Mouse (Mus musculus) adrenal gland, postnatal 36 days (tissue): ENCODE measurements around the gene Slc44a1. TPM values are rescaled to one million over a fixed set of nuclear protein-coding genes. Genes with fewer than 3 reads are reported as not detected.

Experiments used
- DNase-seq, 2 experiments: peaks; one replicate each; pipeline ENCODE4 v3.0.0; 2021; ENCODE audit warnings: mixed read lengths in 1 of 2
- total RNA-seq, 2 experiments: library from RNA; stranded (reverse); gene quantifications; 2 replicates each; pipeline ENCODE4 v1.2.3; 2021

Slc44a1 gene
- total RNA-seq, 2 experiments from 2014 or later = 111 to 116 TPM

DNA sequence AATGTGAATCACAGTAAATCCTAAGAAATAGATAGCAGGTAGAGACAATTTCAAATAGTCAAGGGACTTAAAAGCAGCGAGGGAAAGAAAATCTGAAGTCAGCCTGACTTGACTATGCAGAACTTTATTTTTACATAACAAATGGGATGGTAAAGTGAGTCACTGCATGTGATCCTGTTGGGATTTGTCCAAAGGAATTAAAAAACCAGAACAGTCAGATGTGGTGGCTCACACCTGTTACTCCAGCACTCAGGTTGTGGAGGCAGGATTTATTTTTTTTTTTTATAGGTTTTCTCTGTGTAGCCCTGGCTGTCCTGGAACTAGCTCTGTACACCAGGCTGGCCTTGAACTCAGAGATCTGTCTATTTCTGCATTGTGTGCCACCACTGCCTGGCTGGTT, 25.7 kb downstream of the Slc44a1 start:
- DNase-seq = no peak

GRCm38 (mm10) chr4:53469007-53469406, 28.8 kb downstream of the Slc44a1 start:
- DNase-seq = no peak

- no peak for DNase-seq
These were observed 33.9 kb downstream of the Slc44a1 start for GRCm38 (mm10) chr4:53474109-53474508.

DNA sequence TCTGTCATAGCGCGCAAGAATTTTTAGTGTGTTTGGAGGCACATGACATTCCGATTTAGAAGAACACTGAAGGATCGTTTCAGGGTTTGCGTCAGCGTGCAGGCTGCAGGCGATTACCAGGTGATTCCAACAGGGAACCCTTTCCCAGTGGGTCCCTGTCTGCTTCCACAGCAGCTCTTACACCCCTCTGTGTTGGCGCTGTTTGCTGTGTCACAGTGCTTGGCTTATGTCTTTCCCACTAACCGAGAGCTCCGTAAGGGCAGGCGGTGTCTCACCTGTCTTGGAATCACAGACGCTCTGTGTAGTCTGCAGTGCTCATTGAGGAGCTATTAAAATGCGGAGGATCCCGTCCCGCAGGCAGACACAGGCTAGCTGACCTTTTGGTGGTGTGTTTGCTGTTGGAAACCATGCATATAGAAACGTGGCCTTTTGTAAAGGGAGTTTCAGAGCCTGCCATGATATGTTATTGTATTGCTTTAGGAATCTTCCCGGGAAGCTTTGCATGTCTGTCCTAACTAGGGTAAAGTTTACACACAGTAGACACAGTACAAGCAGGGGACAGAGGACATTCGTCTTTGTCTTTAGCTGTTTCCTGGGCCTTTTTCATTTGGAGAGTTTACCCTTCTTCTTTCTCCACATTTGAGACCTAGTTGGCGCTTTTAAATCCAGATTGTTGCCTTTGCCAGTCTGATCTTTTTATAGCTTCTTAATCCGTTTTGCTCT, 35.2 kb downstream of the Slc44a1 start:
- no peak for DNase-seq

DNA sequence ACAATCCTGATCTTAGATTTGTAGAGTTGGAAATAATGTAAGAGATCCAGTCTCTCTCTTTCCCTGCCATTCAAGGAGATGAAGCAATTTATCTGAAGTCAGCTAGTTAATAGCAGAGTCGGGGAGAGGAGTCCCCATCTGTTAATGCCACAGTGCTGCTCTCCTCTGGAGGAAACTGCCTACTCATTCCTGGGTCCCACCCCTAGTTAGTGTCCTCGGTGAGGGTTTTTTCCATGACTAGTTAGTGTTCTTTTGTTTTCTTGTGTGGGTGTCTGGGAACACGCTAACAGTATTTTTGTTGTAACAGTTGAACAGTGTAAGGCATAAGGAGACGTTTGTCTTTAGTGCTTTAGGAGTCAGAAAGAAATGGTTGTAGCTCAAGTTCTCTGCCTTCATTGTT, 38.4 kb downstream of the Slc44a1 start:
- DNase-seq = no peak

DNA sequence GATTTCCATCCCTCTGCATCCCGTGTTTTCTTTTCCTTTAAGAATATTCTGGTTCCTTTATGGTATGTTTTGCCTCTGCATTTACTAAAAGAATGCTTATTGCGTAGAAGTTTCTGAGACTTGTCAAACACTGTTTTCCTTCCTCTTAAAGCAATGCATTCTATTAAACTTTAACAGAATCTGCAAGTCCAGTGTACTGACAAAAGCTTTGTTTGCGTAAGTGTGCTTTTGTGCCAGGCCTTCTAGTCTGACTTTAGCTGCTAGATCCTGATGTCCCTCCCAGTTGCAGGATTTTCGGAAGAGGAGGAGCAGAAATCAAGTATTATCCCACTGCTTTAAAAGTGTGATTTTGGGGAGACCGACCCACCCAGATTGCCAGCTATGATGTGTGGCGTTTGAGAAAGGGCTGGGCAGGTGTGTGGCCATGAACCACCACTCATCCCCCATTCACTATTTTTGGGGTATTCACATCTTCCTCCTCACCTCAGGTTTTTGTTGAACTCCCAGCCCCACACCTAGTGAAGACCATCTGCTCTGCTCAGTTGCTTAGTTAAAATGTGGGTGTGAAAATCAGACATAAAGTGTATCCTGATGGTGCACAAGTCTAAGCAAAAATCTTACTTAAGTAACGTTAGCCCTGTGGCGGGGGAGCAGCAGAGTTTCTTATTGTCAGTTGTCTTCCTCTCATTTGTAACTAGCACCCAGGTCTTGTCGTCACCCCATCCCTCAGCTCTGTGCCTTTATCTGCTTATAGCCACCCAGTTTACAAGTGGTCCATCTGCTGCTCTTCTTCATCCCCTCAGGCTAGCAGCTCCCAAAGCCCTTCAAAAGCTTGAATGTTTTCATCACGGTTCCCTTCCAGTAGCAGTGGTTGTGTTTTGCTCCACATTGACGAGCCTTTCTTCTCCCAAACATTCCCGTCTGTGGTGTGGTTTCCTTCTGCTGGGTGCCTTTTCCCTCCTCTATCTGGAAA, 47.3 kb downstream of the Slc44a1 start:
- no peak for DNase-seq

GRCm38 (mm10) chr4:53488803-53489202, 48.6 kb downstream of the Slc44a1 start:
- DNase-seq = no peak

DNA sequence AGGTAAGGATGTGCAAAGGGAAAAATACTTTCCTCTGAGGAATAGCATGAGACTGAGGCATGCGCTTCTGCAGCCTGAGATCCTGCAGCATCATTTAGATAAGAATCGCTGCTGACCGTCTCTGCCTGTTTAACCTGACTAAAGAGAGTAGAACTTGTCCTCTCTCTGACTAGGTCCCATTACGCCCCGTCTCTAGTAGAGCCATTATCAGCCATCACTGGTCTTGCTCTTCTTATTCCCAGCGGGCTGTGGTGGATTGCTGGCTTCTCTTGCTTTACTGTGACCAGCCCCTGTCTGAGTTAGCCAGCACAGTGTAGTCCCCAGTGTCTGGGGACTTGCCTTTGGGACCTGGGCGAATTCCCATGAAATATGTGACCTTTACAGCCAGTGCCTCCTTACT, 50.2 kb downstream of the Slc44a1 start:
- no peak for DNase-seq

GRCm38 (mm10) chr4:53491269-53491668, 51.1 kb downstream of the Slc44a1 start:
- DNase-seq = no peak

GRCm38 (mm10) chr4:53495646-53496045, 55.4 kb downstream of the Slc44a1 start:
- DNase-seq = no peak

DNA sequence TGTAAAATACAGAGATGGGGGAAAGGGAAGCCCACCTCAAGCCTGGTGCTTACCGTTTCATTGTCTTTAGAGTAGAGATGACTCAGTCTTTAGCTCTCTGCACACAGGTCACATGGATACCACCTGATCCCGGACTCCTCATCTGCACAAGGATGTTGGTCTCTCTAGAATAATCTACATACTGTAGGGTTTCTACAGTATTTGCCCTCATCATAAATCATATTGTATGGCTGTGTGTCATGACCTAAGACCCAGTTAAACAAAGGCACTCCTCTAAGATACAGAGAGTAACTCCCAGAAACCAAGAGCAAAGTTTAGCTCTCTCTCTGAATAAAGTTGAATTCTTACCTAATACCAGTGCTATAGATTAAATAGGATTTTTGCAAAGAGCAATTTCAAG, 62.6 kb downstream of the Slc44a1 start:
- no peak for DNase-seq

DNA sequence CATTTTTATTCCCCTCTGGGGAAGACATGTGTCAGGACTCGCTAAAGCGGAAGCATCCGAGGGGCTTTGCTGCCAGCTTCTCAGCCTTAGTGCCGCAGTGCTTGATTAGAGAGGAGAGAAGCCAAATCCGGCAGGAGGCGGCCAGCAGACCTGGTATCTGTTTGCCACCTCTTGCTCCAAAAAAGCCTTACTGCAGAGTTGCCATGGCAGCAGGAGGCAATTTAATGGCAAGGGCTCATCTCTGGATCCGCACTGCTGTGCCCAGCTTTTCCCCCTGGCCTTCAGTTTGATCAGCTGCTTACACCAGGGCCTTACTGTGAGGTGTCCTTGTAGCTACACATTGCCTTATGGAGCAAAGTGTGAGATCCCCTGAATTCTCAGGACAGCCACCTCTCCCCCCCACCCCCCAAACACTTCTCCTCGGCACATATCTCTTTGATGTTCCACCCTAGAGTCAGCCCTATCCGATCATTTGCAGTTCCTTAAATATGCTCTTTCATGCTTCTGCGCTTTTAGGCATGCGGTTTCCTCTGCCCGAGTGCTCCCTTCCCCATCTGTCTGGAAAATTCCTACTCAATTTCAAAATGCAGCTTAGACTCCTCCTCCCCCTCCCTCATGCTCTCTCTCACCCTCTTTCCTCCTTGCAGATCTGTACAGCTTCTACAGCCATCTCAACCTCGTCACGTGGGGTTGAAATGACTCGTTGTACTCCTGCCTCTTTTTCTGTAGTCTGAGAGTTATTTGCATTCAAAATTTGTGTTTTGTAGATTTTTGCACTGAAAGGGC, 72.1 kb downstream of the Slc44a1 start:
- peak; percentile 38 to 41 for DNase-seq

DNA sequence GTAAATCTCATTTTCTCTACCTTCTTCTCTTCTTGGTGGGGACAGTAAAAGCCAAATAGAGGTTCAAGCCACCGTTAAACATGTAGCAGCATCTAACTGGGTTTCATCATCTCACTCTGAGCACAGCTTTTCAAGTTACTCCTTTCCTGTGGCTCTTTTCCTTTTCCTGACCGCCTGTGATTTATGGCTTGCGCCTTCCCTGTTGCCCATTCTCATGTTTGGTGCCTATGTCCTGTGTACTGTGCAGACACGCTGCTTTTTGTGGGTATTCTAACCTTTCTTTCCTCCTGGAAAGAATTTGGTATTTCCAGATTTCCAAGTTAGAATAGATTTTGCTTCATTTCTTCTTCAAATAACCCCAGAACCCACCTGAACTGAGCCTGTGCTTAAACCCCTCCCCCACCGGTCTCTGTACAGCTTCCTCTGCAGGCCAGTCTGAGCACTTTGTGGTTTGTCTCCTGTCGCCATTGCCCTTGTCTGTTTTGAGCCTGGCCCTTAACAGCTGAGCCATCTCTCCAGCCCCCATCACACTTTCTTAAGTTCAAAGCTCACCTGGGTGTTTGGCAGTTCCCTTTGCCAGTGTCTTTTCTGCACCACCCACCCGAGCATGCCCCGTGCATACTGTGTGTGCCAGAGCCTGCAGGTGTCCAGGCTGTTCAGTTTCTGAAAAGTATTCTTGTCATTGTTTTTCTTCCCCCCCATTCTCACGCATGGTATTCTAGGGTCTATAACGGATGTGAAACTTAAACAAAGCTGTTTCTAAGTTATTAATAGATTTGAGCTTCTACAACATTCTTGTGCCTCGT, 73.3 kb downstream of the Slc44a1 start:
- peak; percentile 23 to 26 for DNase-seq

- DNase-seq = no peak
These were observed 75.9 kb downstream of the Slc44a1 start for GRCm38 (mm10) chr4:53516011-53516532.

- DNase-seq = no peak
These were observed 79.2 kb downstream of the Slc44a1 start for GRCm38 (mm10) chr4:53519429-53519828.

DNA sequence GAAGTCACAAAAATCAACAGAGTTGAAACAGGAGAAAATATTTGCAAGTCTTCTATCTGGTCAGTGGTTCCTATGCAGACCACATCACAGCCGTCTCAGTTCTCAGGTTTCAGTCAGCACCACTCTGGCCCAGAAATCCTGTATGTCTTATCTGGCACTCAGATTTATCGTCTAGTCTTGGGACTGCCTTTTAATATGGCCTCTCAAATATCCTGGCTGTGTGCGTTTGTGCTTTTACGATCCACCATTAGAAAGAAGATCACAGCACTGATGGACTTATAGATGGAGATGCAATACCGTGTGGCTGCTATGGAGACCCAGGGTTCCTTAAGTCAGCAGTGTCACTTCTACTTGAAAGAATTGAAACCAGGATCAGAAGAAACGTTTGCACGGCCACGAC, 80.8 kb downstream of the Slc44a1 start:
- no peak for DNase-seq

GRCm38 (mm10) chr4:53522655-53523054, 82.4 kb downstream of the Slc44a1 start:
- no peak for DNase-seq

GRCm38 (mm10) chr4:53525503-53525902, 85.3 kb downstream of the Slc44a1 start:
- no peak for DNase-seq

- DNase-seq = no peak
These were observed 85.8 kb downstream of the Slc44a1 start for GRCm38 (mm10) chr4:53525994-53526393.

- no peak for DNase-seq
These were observed 86.2 kb downstream of the Slc44a1 start for GRCm38 (mm10) chr4:53526446-53526845.

GRCm38 (mm10) chr4:53535795-53536194, 95.6 kb downstream of the Slc44a1 start:
- DNase-seq = no peak
